Mouse (Mus musculus) lung, postnatal 0 days (tissue): ENCODE measurements around the gene Prss56. TPM values are rescaled to one million over a fixed set of nuclear protein-coding genes. Genes with fewer than 3 reads are reported as not detected.
A peak's percentile ranks its signal among the peaks of the same experiment; 100 is the strongest.

Experiments
- ATAC-seq: fragments of 200-750 bp; cut with Nextera tagmentation; 2 replicates; pipeline ENCODE4 v1.8.0; 2017; ENCODE audit warnings: moderate library complexity
- DNase-seq: peaks from one replicate; pipeline ENCODE4 v3.0.0-alpha.2; 2016; ENCODE audit warnings: low spot score
- H3K27ac ChIP-seq: fragments of 300-500 bp; sonication (generic); 2 replicates; pipeline ENCODE4 v1.5.1; 2014; ENCODE audit warnings: antibody characterized with exemption, mild to moderate bottlenecking, low read length, mixed read lengths
- H3K27me3 ChIP-seq: fragments of 300-500 bp; sonication (generic); replicated peaks from 2 replicates; pipeline ENCODE4 v1.6.1; 2014; ENCODE audit warnings: low read length, mixed read lengths; ENCODE audit not compliant: insufficient read depth
- H3K36me3 ChIP-seq: fragments of 300-500 bp; sonication (generic); 2 replicates; pipeline ENCODE4 v1.6.1; 2014; ENCODE audit warnings: low read length, mixed read lengths; ENCODE audit not compliant: insufficient read depth
- H3K4me1 ChIP-seq: fragments of 300-500 bp; sonication (generic); 2 replicates; pipeline ENCODE4 v1.6.1; 2014; ENCODE audit warnings: antibody characterized with exemption, low read depth, low read length, mixed read lengths; ENCODE audit not compliant: insufficient read depth
- H3K4me2 ChIP-seq: fragments of 300-500 bp; sonication (generic); replicated peaks from 2 replicates; pipeline ENCODE4 v1.6.1; 2014; ENCODE audit warnings: low read depth, mild to moderate bottlenecking, low read length, moderate library complexity, mixed read lengths
- H3K4me3 ChIP-seq: fragments of 300-500 bp; sonication (generic); 2 replicates; pipeline ENCODE4 v1.5.1; 2014; ENCODE audit warnings: low read depth, low read length
- H3K9ac ChIP-seq: fragments of 300-500 bp; sonication (generic); replicated peaks from 2 replicates; pipeline ENCODE4 v1.6.1; 2014; ENCODE audit warnings: low read depth, mild to moderate bottlenecking
- H3K9me3 ChIP-seq: fragments of 300-500 bp; sonication (generic); 2 replicates; pipeline ENCODE4 v1.6.1; 2016; ENCODE audit warnings: low read length, mixed read lengths
- CTCF ChIP-seq: IDR thresholded peaks from 2 replicates; pipeline ENCODE4 v1.5.1; 2016; ENCODE audit warnings: antibody characterized with exemption, mild to moderate bottlenecking
- EP300 ChIP-seq: IDR thresholded peaks from 2 replicates; pipeline ENCODE4 v1.6.1; 2016; ENCODE audit warnings: antibody characterized with exemption, mild to moderate bottlenecking, control low read depth
- WGBS: fragments of 180-500 bp; shearing (Covaris S2); extraction: QIAGEN DNeasy Blood & Tissue Kit; methylation state at CpG from one replicate; pipeline ENCODE4 v1.1.7; 2014; 5-methylcytosine and 5-hydroxymethylcytosine counted together
- polyA plus RNA-seq: library from polyadenylated mRNA; unstranded; fragments of >200 nt; fragmentation: Nextera tagmentation; extraction: Ambion mirVana; gene quantifications from 2 replicates; pipeline ENCODE4 v1.2.1, GENCODE M21; 2015

Gene Prss56
- polyA plus RNA-seq = not detected in 2 replicates

- H3K4me2 ChIP-seq = no peak within 1 kb of the TSS
- no peak within 1 kb of the TSS for H3K27ac ChIP-seq
- peaks cover 39% of the 10 kb centered on the region for H3K27me3 ChIP-seq
- peaks cover 2% of the 10 kb centered on the region; the same call in 1 of the 2 replicates for H3K4me1 ChIP-seq
- ATAC-seq (no peak), DNase-seq (no peak)
- H3K9ac ChIP-seq = no peak within 1 kb of the TSS
- H3K36me3 ChIP-seq = no peaks in the 10 kb centered on the region
- no peaks in the 10 kb centered on the region for H3K9me3 ChIP-seq
- H3K4me3 ChIP-seq = no peak within 1 kb of the TSS
- TF ChIP-seq EP300 = no peak
- TF ChIP-seq CTCF = no peak
- WGBS = 52% methylated on average over 9 of the region's 9 CpGs
Measured at GRCm38 (mm10) chr1:87183013-87183412, at the start of gene Prss56. TSS of gene Prss56 (plus strand) at chr1:87183313.

DNA sequence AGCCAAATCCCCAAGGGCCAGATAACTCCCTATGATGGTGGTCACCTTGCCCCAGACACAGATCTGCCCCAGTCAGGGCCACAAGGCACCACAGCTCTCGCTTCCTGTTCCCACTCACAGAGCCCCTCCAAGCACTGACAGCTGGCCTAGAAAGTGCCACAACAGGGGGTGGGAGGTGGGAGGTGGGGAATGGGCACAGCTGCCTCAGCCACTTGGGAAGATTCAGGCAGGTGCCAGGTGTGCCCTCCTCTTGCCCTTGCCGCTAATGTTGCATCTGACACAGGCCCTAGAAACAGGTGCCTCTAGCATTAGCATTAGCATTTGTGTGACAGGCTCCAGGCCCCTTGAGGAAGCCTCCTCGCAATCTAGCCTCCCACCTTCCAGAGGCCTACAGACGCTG is 41.6 kb upstream of the Prss56 start:
- Histone ChIP-seq H3K36me3 (no peaks in the 10 kb centered on the region), H3K4me1 (no peaks in the 10 kb centered on the region), H3K9ac (no peak overlapping the region), H3K4me3 (no peak overlapping the region), H3K27me3 (no peaks in the 10 kb centered on the region), H3K4me2 (no peak overlapping the region), H3K9me3 (no peaks in the 10 kb centered on the region), H3K27ac (no peak overlapping the region)
- DNase-seq = no peak
- 73% methylated on average over 4 of the region's 4 CpGs for WGBS
- TF ChIP-seq CTCF = no peak
- TF ChIP-seq EP300 = no peak
- ATAC-seq = no peak

GRCm38 (mm10) chr1:87142456-87142855 is 40.7 kb upstream of the Prss56 start:
- Histone ChIP-seq H3K9ac (no peak overlapping the region), H3K9me3 (no peaks in the 10 kb centered on the region), H3K4me2 (no peak overlapping the region), H3K27me3 (no peaks in the 10 kb centered on the region), H3K4me1 (no peaks in the 10 kb centered on the region), H3K27ac (no peak overlapping the region), H3K36me3 (no peaks in the 10 kb centered on the region), H3K4me3 (no peak overlapping the region)
- TF ChIP-seq CTCF (no peak), EP300 (no peak)
- WGBS = 61% methylated on average over 9 of the region's 9 CpGs
- ATAC-seq = no peak
- no peak for DNase-seq

DNA sequence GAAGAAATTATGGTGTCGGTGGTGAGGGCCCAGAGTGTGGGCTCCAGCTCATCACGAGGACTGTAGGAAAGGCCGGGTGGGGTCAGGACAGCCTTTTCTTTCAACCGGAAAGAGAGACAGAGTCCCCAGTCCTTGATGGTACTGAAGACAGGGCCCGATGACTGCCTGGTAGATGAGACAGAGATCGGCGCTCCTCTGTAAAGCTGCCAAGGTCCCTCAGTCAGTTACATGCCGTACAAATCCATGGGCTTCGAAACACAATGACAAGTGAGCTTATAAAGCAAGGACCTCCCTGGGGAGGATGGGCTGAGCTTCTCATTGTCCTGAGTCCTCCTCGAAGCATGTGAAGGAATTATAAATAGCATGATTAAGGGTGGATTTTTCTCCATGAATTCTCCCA is 40.0 kb upstream of the Prss56 start:
- H3K27ac ChIP-seq = no peak overlapping the region
- H3K9me3 ChIP-seq = no peaks in the 10 kb centered on the region
- DNase-seq (no peak), ATAC-seq (no peak)
- no peaks in the 10 kb centered on the region for H3K4me1 ChIP-seq
- H3K4me2 ChIP-seq = no peak overlapping the region
- H3K27me3 ChIP-seq = no peaks in the 10 kb centered on the region
- no peak for TF ChIP-seq EP300
- TF ChIP-seq CTCF = no peak
- no peaks in the 10 kb centered on the region for H3K36me3 ChIP-seq
- no peak overlapping the region for H3K9ac ChIP-seq
- 79% methylated on average over 10 of the region's 10 CpGs for WGBS
- H3K4me3 ChIP-seq = no peak overlapping the region

DNA sequence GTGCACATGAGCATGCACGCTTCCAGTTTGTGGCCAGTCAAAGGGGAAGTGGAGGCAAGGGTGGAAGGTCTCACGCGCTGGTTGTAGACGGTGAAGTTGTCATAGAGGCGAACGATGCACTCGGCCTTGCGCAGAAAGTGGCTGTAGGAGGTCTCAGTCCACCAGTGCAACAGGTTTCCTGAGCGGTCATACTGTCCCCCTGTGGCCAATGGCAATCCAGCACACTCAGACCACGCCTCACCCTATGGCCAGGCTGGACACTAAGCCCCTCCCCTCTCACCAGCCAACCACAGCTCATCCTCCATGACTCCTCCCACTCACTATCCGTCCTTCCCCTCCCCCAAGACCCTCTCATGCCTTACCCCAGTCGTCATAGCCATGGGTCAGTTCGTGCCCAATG is 33.7 kb upstream of the Prss56 start:
- no peak for TF ChIP-seq EP300
- TF ChIP-seq CTCF = no peak
- 28% methylated on average over 13 of the region's 13 CpGs for WGBS
- H3K27me3 ChIP-seq = peaks cover 31% of the 10 kb centered on the region
- no peak overlapping the region for H3K4me2 ChIP-seq
- no peaks in the 10 kb centered on the region for H3K9me3 ChIP-seq
- no peak overlapping the region for H3K4me3 ChIP-seq
- H3K9ac ChIP-seq = no peak overlapping the region
- no peaks in the 10 kb centered on the region for H3K36me3 ChIP-seq
- ATAC-seq = no peak
- H3K27ac ChIP-seq = no peak overlapping the region
- peak; percentile 12 for DNase-seq
- no peaks in the 10 kb centered on the region for H3K4me1 ChIP-seq

- no peak for ATAC-seq
- H3K9me3 ChIP-seq = no peaks in the 10 kb centered on the region
- H3K4me3 ChIP-seq = no peak overlapping the region
- H3K4me2 ChIP-seq = no peak overlapping the region
- H3K9ac ChIP-seq = no peak overlapping the region
- H3K36me3 ChIP-seq = no peaks in the 10 kb centered on the region
- DNase-seq = no peak
- peaks cover 49% of the 10 kb centered on the region for H3K27me3 ChIP-seq
- 69% methylated on average over 6 of the region's 6 CpGs for WGBS
- no peak overlapping the region for H3K27ac ChIP-seq
- no peaks in the 10 kb centered on the region for H3K4me1 ChIP-seq
- no peak for TF ChIP-seq CTCF
- TF ChIP-seq EP300 = no peak
Measured at GRCm38 (mm10) chr1:87151286-87151685, 31.8 kb upstream of the Prss56 start.
